Mouse (Mus musculus): ENCODE data around the gene C2cd4a.

The C2cd4a gene

DNA sequence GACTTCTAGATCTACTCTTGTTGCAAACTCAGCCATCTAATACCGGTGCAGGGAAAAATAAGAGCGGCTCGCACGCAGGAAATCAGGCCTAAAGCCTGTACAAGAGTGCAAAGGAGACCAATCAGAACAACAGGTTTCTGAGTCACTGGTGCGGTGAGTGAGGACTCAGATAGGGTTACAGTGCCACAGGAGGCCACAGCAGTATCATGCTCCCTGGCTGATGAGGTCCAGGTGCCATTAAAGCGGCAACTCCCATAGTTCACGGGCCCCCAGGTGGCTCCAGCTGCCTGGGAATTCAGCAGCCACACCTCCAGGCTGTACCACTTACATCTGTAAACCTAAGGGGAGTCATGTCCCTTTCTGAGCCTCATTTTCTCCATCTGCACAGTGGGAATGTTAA, 45.8 kb downstream of the C2cd4a start:
- DNase-seq = no peak

DNA sequence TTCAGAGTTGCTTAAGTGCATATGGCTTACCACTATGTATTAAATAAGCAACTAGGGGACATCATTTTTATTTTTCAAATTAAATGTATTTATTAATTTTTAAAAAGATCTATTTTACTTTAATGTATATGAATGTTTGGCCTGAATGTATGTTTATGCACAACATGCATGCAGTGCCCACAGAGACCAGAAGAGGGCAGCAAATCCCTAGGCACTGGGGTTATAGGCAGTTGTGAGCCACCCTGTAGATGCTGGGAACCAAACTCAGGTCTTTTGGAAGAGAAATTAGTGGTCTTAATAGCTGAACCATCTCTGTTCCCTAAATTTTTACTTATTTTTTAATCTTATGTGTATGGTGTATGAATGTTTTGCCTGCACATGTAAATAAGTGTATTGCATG, 48.2 kb downstream of the C2cd4a start:
- DNase-seq = no peak

DNA sequence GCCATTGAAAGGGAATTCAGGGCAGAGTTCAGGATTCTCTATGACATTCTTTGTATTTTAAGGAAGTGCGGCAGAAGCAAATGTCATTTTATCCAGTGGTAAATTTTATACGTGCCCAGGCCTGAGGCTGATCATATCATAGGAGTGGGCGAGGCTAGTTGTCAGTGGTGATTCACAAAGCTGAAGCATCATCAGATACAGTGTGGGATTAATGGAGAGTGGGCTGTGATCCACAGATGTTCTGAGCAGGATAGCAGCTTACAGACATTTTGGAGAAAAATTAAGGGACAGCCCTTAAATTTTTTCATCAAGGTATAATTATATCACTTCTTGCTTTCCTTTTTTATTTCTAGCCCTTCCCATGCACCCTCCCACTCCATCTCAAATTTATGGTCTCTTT, 48.7 kb downstream of the C2cd4a start:
- no peak for DNase-seq

DNA sequence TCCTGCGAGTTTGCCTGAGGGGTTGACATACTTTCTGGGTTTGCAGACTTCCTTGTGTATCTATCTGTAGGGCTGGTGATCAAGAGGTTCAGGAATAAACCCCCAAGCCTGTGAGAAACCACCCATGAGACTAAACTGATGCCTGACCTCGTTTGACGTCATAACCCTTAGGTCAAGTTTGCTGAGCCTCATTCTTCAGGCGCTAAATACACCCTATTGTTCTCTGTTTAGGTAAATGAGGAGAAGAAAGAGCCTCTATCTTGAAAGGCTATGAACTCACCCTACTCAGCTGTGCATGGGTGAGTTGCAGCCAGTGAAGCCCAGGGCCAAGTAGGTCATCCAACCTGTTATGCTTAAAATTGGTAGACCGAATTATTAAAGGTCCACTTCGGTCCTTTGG, 49.3 kb downstream of the C2cd4a start:
- DNase-seq = no peak

All from cerebellum, adult 18-20 months (tissue).